Mouse (Mus musculus) intestine, postnatal 0 days (tissue): Measurements from ENCODE around the gene Il12a. TPM values are rescaled to one million over a fixed set of nuclear protein-coding genes. Genes with fewer than 3 reads are reported as not detected.

Experiments used
- ATAC-seq: fragments of 200-750 bp; cut with Nextera tagmentation; 2 replicates; pipeline ENCODE4 v1.8.0; 2017; ENCODE audit warnings: mild to moderate bottlenecking, moderate TSS enrichment, moderate library complexity
- H3K27ac ChIP-seq: fragments of 300-500 bp; sonication (generic); 2 replicates; pipeline ENCODE4 v1.5.1; 2014; ENCODE audit warnings: mild to moderate bottlenecking, low read depth, low read length, moderate library complexity
- H3K27me3 ChIP-seq: fragments of 300-500 bp; sonication (generic); replicated peaks from 2 replicates; pipeline ENCODE4 v1.6.1; 2014; ENCODE audit warnings: low read length, mixed read lengths; ENCODE audit not compliant: control insufficient read depth, insufficient read depth
- H3K36me3 ChIP-seq: fragments of 300-500 bp; sonication (generic); 2 replicates; pipeline ENCODE4 v1.6.1; 2014; ENCODE audit warnings: mild to moderate bottlenecking, moderate library complexity; ENCODE audit not compliant: control insufficient read depth, insufficient read depth
- H3K4me1 ChIP-seq: fragments of 300-500 bp; sonication (generic); replicated peaks from 2 replicates; pipeline ENCODE4 v1.6.1; 2014; ENCODE audit warnings: antibody characterized with exemption, low read length, mixed read lengths; ENCODE audit not compliant: control insufficient read depth, insufficient read depth
- H3K4me2 ChIP-seq: fragments of 300-500 bp; sonication (generic); replicated peaks from 2 replicates; pipeline ENCODE4 v1.6.1; 2014; ENCODE audit warnings: low read depth, mild to moderate bottlenecking, moderate library complexity
- H3K4me3 ChIP-seq: fragments of 300-500 bp; sonication (generic); 2 replicates; pipeline ENCODE4 v1.5.1; 2014; ENCODE audit warnings: low read depth, low read length
- H3K9ac ChIP-seq: fragments of 300-500 bp; sonication (generic); 2 replicates; pipeline ENCODE4 v1.6.1; 2014; ENCODE audit warnings: mild to moderate bottlenecking, low read depth, low read length
- H3K9me3 ChIP-seq: fragments of 300-500 bp; sonication (generic); 2 replicates; pipeline ENCODE4 v1.6.1; 2016; ENCODE audit warnings: mixed run types; ENCODE audit not compliant: control insufficient read depth
- CTCF ChIP-seq: sonication (generic); IDR thresholded peaks from 2 replicates; pipeline ENCODE4 v1.5.1; 2016; ENCODE audit warnings: low read depth, mild to moderate bottlenecking, control low read depth, antibody characterized with exemption, moderate library complexity
- WGBS: fragments of 180-500 bp; shearing (Covaris S2); extraction: QIAGEN DNeasy Blood & Tissue Kit; methylation state at CpG from one replicate; pipeline ENCODE4 v1.1.7; 2014; 5-methylcytosine and 5-hydroxymethylcytosine counted together
- polyA plus RNA-seq: library from polyadenylated mRNA; unstranded; fragments of >200 nt; fragmentation: Nextera tagmentation; extraction: Ambion mirVana; gene quantifications from 2 replicates; pipeline ENCODE4 v1.2.1, GENCODE M21; 2015

The Il12a gene
- polyA plus RNA-seq, 1 experiment from 2014 or later = not detected

GRCm38 (mm10) chr3:68706307-68706706, 15.9 kb downstream of the Il12a start:
- no peak overlapping the region for H3K9ac ChIP-seq
- H3K36me3 ChIP-seq = no peaks in the 10 kb centered on the region
- no peaks in the 10 kb centered on the region for H3K4me1 ChIP-seq
- no peak for ATAC-seq
- no peaks in the 10 kb centered on the region for H3K27me3 ChIP-seq
- no peak overlapping the region for H3K27ac ChIP-seq
- H3K4me3 ChIP-seq = no peak overlapping the region
- TF ChIP-seq CTCF = no peak
- H3K9me3 ChIP-seq = no peaks in the 10 kb centered on the region
- WGBS = 88% methylated on average over 10 of the region's 10 CpGs
- H3K4me2 ChIP-seq = no peak overlapping the region

DNA sequence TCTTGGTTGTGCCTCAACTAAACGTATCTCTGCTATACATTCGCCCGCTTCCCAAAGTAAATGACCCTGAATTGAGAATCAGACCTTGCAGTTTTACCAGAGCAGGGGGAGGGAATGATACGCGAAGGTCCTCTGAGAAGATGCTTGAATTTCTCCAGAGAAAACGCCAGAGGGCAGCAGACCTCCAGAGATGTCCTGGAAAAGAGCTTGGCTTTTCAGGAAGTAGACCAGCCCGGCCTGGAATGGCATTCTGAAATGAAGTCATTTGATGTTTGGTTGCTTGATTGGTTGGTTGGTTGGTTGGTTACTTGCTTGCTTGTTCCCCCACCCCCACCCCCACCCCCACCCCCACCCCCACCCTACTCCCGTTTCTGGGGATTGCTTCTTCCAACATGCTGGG, 17.8 kb downstream of the Il12a start:
- Histone ChIP-seq H3K27me3 (no peaks in the 10 kb centered on the region), H3K27ac (no peak overlapping the region), H3K9me3 (no peaks in the 10 kb centered on the region), H3K4me1 (no peaks in the 10 kb centered on the region), H3K4me2 (no peak overlapping the region), H3K9ac (no peak overlapping the region), H3K4me3 (no peak overlapping the region), H3K36me3 (no peaks in the 10 kb centered on the region)
- no peak for ATAC-seq
- WGBS = 44% methylated on average over 8 of the region's 8 CpGs
- TF ChIP-seq CTCF = peak; percentile 79

DNA sequence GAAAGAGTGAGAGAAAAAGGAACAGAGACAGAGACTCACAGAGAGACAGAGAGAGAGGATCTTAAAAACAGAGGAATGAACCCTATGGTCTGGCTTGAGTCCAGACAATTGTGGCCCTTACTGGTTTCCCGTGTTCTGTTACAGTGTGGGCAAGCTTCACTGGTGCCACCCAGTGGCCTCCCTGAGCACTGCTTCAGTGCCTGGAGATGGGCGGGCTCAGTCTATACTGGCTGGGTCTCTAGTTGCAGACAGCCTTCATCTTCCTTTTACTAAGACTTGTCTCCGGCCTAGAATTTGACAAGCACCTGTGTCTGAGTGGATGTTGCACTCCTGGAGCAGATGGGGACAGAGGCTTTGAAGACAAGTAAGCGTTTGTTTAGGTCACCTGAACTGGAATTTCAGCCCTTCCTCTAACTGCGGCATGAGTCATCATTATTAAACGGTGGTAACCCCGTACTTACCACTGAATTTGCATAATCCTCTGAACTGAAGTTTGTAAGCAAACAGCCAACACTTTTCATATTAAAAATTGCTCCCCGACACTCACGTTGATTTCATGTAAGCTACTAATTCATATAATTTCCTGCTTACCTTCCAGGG, 18.9 kb downstream of the Il12a start:
- Histone ChIP-seq H3K4me1 (no peaks in the 10 kb centered on the region), H3K27me3 (no peaks in the 10 kb centered on the region), H3K27ac (no peak overlapping the region), H3K9ac (no peak overlapping the region), H3K4me3 (no peak overlapping the region), H3K9me3 (no peaks in the 10 kb centered on the region), H3K36me3 (no peaks in the 10 kb centered on the region), H3K4me2 (no peak overlapping the region)
- ATAC-seq = 0 out of 2 replicates have a peak, but pooled peaks have one; percentile 56
- peak; percentile 89 for TF ChIP-seq CTCF
- 50% methylated on average over 9 of the region's 9 CpGs for WGBS

- H3K4me1 ChIP-seq = no peaks in the 10 kb centered on the region
- whole genome bisulfite sequencing = 74% methylated on average over 1 of the region's 1 CpGs
- H3K9ac ChIP-seq = no peak overlapping the region
- no peak for ATAC-seq
- H3K27ac ChIP-seq = no peak overlapping the region
- no peak overlapping the region for H3K4me3 ChIP-seq
- no peaks in the 10 kb centered on the region for H3K27me3 ChIP-seq
- no peak for TF ChIP-seq CTCF
- no peaks in the 10 kb centered on the region for H3K36me3 ChIP-seq
- no peaks in the 10 kb centered on the region for H3K9me3 ChIP-seq
- H3K4me2 ChIP-seq = no peak overlapping the region
Observed at GRCm38 (mm10) chr3:68710436-68710835, 20.0 kb downstream of the Il12a start.

DNA sequence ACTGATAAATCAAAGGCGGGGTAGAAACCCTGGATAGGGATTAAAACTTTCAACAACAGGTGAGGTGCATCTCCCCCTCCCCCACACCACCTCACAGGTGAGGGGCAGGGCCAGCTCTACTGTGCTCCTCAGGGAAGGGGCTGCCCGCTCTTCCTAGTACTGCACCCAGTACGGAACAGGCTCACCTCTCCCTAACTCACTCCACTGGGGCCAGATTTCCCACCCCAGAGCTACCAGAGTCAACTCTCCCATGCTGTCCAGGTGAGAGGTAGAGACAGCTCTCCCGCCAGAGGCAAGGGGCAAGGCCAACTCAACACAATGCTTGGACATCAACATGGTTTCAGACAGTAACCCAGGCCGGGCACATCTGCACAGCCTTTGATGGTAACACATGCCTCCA, 21.1 kb downstream of the Il12a start:
- no peaks in the 10 kb centered on the region for H3K36me3 ChIP-seq

GRCm38 (mm10) chr3:68713550-68713949, 23.1 kb downstream of the Il12a start:
- H3K4me1 ChIP-seq = no peaks in the 10 kb centered on the region

More for the DNA sequence above, 21.1 kb downstream of the Il12a start:
- ATAC-seq = no peak
- Histone ChIP-seq H3K4me3 (no peak overlapping the region), H3K9me3 (no peaks in the 10 kb centered on the region), H3K27me3 (no peaks in the 10 kb centered on the region), H3K4me2 (no peak overlapping the region), H3K9ac (no peak overlapping the region), H3K4me1 (no peaks in the 10 kb centered on the region), H3K27ac (no peak overlapping the region)
- WGBS = 83% methylated on average over 5 of the region's 5 CpGs
- no peak for TF ChIP-seq CTCF

More at GRCm38 (mm10) chr3:68713550-68713949, 23.1 kb downstream of the Il12a start:
- peak overlapping the region; percentile 43 for H3K4me2 ChIP-seq
- no peaks in the 10 kb centered on the region for H3K36me3 ChIP-seq
- H3K27ac ChIP-seq = no peak overlapping the region
- ATAC-seq = no peak
- WGBS = 7% methylated on average over 7 of the region's 7 CpGs
- H3K4me3 ChIP-seq = 0 out of 2 replicates have a peak overlapping the region, but pooled peaks have one; percentile 14
- H3K9me3 ChIP-seq = no peaks in the 10 kb centered on the region
- peak; percentile 89 for TF ChIP-seq CTCF
- H3K27me3 ChIP-seq = no peaks in the 10 kb centered on the region
- H3K9ac ChIP-seq = 0 out of 2 replicates have a peak overlapping the region, but pooled peaks have one; percentile 31
